Mouse (Mus musculus) frontal cortex, adult (tissue): Measurements from ENCODE around the gene Olfr830.
"Not testable (repeated sequence)": the region's sequence is repeated elsewhere in the genome, so short reads cannot be mapped to it uniquely, and the experiment has no call there.

Source experiments
- ATAC-seq: cut with Nextera tagmentation; 2 replicates; pipeline ENCODE4 v1.9.2; 2017; ENCODE audit warnings: mild to moderate bottlenecking, moderate library complexity, mixed read lengths; ENCODE audit not compliant: low TSS enrichment

Gene Olfr830

GRCm38 (mm10) chr9:18874393-18874792 lies at the start of gene Olfr830:
TSS of gene Olfr830 (plus strand) at chr9:18874693.
- ATAC-seq, result no peak

- ATAC-seq, result no peak
Measured at GRCm38 (mm10) chr9:18854633-18855032, 19.9 kb upstream of the Olfr830 start, which contains the start of gene Olfr829. TSS of gene Olfr829 (plus strand) at chr9:18854933.

- ATAC-seq, result not testable (repeated sequence)
Measured at GRCm38 (mm10) chr9:18907699-18908098, 33.2 kb downstream of the Olfr830 start.

GRCm38 (mm10) chr9:18927921-18928320 lies 53.4 kb downstream of the Olfr830 start:
- not testable (repeated sequence) for ATAC-seq
